Mouse (Mus musculus) thymus, postnatal 25 days (tissue): ENCODE data around the gene Mamstr.

Experiments
- DNase-seq: peaks from one replicate; pipeline ENCODE4 v3.0.0; 2022

The Mamstr gene

DNA sequence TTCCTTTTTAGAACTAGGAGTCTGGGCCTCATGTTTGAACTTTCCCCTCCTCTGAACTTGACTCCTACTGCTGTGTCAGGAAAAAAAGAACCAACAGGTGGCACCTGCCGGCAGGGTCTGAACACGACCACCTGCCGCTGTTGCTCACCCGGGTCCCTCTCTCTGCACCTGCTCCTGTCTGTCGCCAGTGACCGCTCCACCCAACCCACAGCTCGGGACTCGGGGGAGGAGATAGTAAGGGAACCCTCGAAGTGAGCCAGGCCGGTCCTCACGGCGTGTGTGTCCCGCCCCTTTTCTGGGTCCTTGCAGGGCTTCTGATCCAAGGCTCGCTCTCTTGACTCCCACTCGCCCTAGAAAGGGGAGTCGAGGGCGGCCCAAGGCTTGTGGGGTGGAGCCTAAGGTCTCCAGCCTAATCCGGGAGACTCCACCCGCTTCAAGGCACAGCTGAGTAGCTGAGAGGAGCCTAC, at the start of gene Mamstr:
Gene Mamstr, plus strand, starts transcription at position 417 of the 467 bp plus-strand sequence.
- DNase-seq, result no peak

DNA sequence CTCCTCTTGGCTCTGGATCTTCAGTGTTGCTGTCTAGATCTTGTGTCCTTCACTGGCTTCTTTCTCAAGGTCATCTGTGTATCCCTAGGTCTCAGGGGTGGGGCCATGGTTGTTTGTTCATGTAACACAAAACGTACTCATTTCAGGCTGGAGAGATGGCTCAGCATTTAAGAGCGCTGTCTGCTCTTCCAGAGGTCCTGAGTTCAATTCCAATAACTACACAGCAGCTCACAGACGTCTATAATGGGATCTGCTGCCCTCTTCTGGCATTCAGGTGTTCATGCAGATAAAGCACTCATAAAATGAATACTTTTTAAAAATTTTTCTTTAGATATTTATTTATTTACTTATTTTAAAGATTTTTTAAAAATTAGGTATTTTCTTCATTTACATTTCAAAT, 48.9 kb upstream of the Mamstr start:
- DNase-seq, result no peak

DNA sequence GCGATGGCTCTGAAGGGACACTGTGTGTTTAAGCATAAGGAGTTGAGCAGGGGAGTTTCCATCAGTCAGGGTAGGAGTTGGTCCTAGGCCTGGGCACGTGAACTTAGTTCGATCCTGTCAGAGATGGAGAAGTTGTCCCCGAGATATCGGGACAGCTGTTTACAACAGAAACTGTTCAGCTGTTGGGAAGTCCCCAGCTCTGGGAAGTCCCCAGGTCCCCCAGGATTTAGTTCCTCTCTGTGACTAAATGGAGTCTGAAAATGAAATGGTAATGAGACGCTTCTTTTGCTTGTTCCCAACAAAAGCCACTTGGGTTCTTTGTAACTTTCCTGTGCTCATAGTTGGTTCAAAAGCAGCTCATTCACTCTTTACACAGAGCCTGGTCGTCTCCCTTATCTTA, 47.9 kb upstream of the Mamstr start:
- no peak for DNase-seq

DNA sequence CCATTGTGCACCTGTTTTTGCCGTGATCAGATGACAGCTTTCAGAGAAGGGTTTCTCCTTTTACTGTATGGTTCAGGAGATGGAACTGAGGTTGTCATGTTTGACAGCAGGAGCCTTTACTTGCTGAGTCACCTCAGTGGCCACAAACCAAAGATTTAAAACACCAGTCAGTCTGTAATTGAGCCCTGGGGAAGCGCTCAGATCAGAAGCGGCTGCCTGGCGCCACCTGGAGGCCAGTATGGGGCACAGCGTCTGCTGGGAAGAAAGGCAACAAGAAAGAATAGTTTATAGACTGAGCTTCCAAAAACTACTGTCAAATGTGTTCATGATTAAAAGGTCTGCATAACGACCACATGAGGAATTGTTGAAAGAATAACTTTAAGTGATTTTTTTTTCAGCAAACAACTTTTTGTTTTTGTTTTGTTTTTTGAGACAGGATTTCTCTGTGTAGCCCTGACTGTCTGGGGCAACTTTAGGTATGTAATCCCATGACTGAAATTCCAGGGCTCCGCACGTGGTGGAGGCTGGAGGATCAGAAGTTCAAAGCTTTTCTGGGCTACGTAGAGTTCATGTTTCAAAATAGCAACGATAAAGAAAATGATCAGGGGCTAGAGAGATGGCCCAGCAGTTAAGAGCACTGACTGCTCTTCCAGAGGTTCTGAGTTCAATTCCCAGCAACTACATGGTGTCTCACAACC, 46.5 kb upstream of the Mamstr start:
- peak; percentile 76 for DNase-seq

DNA sequence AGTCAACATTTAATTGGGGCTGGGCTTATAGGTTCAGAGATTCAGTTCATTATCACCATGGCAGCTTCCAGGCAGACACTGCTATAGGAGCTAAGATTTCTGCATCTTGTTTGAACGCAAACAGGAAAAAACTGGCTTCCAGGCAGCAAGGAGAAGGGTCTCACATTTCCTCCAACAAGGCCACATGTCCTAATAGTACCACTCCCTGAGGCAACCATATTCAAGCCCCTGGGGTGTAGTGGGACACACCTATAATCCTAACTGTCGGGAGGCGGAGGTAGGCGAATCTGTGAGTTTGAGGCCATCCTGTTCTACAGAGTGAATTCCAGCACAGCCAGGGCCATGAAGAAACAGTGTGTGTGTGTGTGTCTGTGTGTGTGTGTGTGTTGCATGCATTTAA, 44.6 kb upstream of the Mamstr start:
- DNase-seq, result no peak

DNA sequence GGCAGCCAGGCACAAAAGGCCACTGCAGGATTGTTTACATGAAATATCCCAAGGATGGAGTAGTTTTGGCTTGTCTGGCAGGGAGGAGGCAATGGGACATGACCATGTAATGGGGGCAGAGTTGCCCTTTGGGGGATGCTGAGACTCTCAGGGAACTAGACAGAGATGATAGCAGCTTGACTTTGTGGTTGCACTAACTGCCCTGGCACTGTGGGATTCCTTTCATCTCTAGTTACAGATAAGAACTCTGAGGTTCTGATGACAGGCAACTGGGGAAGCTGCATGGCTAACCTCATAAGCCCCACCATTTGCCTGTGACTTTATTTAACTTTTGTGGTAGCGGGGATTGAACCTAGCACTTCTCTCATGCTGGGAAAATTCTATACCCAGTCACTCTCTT, 43.7 kb upstream of the Mamstr start:
- DNase-seq, result no peak

DNA sequence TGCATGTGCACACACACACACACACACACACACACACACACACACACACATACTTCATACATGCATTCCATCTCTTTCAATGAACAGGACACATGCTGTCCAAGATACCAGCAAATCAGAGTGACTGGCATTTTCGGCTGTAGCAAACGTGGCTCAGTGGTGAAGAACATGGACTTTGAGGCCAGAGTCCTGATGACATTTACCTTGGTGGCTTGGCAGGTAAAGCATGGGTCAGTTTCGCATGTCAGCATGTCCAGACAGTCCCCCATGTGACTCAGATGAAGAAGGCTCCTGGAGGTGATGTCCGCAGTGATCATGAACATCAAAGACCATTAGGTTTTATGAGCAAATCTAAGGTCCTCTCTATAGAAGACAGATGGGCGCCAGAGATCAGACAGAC, 42.8 kb upstream of the Mamstr start:
- DNase-seq, result no peak

DNA sequence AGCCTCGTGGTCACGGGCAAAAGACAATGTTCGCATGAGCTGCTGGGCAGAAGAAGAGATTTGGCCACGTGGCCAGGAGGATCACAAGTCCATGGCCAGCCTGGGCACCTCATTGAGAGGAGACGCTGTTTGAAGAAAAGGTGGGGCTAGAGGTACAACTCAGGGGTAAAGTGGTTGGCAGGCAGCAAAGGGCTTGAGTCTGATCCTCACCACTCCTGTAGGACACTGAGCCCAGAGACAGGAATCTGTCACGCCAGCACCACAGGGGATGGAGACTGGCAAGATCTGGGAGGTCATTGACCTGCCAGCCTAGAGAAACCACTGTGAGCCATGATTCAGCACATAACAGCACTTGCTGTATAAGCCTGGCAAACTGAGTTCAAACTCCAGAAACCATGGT, 42.2 kb upstream of the Mamstr start:
- DNase-seq, result no peak

DNA sequence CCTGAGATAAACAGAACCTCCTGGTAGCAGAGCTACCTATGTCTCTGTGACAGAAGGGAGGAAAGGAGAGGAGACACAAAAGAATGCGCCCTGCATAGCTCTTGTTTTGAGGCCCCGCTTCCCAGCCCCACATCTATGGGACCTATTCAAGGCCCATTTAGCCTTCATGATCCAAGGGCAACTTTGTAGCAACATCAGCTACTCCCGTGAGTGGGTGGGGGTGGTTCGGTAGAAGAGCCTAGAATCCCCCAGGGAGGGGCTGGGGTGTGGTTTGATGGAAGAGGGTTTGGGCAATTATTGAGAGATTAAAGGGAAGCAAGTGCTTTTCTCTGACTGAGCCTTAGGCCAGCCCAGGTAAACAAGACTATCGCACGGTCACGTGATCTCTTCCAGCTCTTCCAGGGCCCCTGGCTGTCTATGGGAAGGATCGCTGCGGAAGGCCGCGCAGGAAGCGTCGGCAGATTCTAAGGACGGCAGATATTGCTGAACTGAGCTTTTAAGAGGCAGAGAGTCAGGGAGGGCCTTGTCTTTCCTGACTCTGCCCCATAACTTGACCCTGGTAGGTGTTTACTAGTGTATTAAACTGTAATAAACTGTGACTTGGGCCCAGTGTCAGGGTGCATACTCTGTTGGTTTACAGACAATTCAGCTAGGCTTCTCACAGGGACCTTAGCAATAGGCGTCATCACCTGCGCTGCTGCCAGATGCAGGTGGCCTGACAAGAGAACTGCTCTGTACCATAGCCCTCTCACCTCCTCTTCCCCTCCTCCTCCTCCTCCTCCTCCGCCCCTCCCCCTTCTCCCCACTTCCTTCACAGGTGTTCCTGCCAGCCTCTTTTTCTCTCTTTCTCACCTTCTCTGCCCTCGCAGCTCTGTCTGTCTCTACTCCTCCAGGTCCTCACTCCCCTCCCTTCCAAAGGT, 40.6 kb upstream of the Mamstr start:
- peak; percentile 77 for DNase-seq

DNA sequence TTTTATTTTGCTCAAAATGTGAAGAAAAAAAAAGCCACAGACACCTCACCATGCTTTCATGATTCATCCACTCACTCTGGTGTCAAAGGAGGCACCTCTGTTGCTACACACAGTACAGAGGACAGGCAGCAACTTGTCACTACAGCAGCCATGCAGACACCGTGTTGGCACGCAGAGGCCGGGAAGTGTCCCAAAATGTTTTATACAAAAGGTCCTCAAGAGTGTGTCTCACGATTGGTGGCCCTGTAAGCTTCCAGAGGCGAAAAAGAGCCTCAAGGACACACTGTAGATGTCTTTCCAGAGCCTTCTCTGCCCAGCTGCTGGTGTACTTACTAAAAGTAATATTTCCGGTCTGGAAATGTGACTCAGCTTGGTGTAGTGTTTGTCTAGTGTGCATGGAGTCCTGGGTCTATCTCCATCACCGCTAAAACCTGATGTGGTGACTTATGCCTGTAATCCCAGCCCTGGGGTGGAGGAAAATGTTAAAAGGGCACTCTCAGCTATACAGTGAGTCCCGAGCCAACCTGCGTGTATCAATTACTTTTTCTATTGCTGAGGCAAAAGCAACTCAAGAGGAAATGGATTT, 34.0 kb upstream of the Mamstr start:
- no peak for DNase-seq

DNA sequence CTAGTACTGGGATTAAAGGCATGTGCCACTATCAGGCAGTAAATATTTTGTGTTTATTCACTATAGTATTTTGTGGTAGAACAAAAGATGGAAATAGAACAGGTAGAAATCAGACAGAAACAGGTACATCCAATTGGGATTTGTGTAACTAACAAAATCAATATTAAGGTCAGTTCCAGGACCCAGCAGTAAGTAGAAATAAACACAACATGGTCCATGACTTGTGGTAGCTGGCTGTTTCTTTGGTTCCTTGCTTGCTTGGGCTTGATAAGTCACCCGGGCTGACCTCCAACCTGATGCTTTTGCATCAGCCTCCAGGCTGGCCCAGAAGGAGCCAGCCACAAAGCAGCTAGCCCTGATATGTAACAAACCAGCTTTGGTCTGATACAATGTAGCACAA, 30.3 kb upstream of the Mamstr start:
- no peak for DNase-seq

DNA sequence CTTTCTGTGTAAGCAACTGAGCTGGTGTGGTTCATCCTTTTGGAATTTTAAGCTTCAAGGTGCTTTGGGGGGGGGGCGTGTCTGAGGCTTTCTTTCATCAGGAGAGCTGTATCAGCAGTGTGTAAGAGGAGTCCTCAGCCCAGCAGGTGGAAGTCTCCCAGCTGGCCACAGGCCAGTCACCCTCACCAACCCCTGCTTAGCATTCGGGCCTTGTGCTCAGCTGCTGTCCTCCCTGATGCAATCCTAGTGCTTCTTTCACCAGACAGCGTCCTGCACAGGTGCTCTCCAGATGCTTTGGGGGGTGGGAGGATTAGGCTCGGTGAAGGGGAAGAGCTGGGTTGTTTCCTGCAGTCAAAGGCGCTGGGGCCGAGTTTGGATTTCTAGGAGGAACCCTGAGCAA, 23.5 kb upstream of the Mamstr start:
- no peak for DNase-seq

DNA sequence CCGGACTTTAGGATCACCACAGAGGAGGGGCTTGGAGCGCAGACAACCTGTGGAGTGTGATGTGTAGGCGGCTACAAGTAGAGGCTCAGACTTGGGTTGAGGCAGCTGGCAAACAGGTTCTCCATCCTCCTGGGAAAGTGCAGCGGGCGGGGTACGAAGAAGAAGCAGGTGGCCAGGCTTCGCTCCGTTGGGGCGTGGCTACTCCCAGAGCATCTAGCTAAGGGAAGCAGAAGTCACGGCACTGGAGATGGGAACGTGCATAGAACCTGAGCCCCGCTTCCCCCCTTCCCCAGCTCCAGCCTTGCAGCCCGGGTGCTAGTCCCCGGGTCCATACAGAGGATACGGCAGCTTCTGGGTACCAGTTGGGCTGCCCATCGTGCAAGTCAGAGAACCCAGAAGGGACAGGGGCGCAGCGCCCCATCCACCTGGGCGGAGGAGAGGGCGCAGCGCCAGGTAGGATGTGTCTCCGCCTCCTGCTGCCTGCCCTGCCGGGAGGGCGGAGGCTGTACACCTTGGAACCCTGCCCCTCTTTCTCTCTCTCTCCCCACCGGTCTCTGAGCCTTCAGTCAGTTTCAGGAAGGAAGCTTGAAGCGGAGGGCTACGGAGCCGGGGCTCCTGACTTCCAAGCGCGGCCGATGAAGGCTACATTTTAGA, 22.6 kb upstream of the Mamstr start, which contains the start of gene Fut1:
Gene Fut1, plus strand, starts transcription at position 248 of the 654 bp plus-strand sequence.
- no peak for DNase-seq

DNA sequence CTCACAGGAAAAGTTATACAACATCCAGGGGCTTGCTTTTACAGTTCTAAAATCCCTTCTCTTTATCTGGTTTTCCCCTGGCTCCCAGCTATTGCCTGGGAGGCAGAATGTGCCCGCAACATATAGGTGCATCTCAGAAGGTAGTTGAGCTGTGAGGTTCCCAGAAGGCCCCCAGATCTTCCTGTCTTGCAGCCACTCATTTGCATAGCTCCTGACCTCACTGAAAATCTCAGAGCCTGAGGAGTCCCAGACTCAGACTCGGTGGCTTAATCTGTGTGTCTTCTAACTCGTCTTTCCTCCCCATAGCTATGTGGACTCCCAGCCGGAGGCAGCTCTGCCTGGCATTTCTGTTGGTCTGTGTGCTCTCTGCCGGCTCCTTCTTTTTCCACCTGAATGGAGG, 21.5 kb upstream of the Mamstr start:
- no peak for DNase-seq

DNA sequence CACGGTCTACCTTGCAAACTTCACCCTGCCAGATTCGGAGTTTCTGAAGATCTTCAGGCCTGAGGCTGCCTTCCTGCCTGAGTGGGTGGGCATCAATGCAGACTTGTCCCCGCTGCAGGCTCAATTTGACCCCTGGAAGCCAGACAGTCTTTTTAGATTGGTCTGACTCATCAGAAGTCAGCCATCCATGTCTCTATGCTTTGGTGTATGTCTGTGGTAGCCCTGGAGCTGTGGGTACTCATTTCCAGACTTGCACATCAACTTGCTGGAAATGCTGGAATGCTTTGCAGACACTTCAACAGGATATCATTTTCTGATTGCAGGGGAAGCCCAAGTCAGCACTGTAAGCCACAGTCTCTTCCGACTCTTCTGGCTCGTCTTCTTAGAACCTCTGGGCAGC, 20.2 kb upstream of the Mamstr start:
- DNase-seq, result no peak

DNA sequence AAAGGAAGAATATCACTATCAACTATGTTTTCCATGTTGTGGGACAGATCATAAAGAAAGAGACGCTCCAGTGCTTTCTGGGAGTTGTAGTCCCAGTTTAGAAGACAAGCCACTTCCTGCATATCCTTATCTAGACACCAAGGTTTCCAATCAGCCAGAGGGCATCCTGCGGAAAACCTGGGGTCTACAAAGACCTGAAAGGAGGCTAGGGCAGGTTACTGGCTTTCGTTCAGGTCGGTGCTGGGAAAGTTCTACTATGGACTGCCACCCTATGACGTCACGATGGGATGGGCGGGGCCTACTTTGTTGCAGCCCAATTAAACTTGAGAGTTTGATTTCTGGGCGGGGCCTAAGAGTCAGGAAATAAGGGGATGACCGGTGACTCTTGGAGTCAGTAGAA, 18.3 kb upstream of the Mamstr start, which contains the start of gene Izumo1:
Gene Izumo1, plus strand, starts transcription at position 369 of the 400 bp plus-strand sequence.
- no peak for DNase-seq

DNA sequence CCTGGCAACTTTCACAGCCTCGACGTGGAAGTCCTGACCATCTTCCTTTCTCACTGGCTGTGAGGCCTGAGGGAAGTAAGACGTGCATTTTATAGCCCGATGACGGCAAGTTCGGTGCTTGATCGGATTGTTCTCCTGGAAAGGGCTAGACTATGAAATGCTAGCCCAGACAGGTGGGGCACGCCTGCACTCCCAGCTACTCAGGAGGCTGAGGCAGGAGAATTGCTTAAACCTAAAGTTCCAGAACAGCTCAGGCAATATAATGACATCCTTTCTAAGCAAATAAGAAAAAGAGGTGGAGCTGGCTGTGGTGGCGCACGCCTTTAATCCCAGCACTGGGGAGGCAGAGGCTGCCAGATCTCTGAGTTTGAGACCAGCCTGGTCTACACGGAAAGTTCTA, 16.3 kb upstream of the Mamstr start:
- no peak for DNase-seq

DNA sequence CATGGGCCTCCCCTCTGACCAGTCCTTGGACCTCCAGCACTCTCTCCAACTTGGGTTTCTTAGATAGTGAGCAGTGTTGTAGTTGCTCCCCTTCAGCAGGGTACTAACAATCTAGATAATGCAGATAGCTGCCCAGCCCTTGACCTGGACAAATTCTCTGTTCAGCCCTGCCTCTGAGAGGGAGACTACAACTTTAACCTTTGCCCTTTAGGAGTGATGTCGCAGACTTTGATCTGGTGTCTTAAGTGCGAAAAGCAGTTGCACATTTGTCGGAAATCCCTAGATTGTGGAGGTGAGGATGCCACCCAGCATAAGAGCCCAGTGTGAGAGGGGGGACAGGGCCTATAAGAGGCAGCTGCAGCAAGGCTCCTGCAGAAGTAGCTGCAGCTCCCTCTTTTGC, 15.1 kb upstream of the Mamstr start:
- DNase-seq, result no peak

DNA sequence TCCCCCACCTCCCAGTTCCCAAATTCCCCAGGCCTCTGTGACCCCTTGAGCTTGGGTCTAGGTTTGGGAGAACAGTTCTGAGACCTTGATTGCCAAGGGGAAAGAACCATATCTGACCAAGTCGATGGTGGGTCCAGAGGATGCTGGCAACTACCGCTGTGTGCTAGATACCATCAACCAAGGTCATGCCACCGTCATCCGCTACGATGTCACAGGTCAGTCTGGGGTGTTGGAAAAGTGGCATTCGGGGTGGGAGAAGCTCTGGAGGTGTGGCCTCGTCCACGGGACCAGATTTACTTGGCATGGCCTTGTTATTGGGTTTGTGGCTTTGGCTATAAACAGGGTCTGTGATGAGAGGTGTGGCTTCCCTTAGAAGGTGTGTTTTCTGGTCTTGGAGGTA, 14.3 kb upstream of the Mamstr start:
- no peak for DNase-seq

DNA sequence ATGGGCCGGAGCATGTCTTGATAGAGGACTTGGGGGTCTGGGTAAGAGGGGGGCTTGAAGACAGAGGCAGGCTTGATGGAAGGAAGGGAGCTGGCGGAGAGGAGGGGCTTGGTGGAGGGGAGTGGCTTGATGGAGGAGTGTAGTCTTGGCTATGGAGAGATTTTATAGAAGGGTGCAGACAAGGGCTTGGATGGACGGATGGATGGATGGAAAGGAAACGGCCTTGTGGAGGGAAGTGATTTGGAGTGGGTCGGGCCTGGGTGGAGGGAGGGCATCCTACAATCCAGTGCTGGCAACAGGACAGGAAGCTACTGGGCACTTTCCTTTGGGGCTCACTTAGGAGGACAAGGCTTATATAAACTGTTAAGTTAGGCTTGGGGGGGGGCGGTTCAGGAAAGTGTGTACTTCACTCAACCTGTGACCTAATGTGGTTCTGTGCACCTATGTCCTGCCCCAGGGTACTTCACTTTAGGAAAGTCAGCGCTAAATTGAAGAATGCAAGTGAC, 13.2 kb upstream of the Mamstr start:
- DNase-seq, result no peak

DNA sequence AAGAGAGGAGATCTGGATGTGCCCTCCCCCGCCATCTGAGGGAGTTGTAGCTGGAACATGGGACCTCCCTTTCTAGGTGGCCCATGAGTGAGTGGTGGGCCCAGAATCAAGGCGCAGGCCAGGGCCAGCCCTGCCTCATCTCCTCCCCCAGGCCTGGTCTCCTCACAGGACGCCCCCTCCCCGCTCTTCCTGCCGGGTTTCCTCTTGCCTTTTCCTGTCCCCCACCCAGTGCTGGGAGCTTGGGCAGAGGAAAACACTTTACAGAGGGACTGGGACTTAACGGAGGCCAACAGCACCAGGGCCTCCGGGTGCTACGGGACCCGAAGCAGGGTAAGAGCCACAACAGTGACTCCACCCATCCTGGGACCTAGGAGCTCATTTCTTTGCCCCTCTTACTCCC, 12.5 kb upstream of the Mamstr start, which contains the start of gene Rasip1:
Gene Rasip1, plus strand, starts transcription at position 228 of the 400 bp plus-strand sequence.
- DNase-seq, result no peak

DNA sequence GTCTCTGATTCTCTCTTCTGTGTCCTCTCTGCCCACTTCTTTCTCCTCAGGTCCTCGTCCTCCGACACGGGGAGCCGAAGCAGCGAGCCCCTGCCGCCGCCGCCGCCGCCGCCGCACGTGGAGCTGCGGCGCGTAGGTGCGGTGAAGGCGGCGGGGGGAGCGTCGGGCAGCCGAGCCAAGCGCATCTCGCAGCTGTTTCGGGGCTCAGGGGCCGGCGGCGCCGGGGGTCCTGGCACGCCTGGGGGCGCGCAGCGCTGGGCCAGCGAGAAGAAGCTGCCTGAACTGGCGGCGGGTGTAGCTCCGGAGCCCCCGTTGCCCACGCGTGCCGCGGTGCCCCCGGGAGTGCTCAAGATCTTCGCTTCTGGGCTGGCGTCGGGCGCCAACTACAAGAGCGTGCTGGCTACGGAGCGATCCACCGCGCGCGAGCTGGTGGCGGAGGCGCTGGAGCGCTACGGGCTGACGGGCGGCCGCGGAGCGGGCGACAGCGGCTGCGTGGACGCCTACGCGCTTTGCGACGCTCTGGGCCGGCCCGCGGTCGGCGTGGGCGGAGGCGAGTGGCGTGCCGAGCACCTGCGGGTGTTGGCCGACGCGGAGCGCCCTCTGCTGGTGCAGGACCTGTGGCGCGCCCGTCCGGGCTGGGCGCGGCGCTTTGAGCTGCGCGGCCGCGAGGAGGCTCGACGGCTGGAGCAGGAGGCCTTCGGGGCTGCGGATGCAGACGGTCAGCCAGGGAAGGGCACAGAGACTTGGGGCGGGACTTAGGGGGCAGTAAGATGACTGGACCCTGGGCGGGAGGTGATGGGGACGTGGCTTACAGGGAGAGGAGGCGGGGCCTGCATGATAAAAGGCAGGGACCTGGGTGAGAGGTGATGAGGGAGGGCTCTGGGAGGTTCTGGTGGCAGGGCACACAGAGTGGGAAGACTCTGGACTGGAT, 11.1 kb upstream of the Mamstr start:
- peak; percentile 88 for DNase-seq
